Mouse (Mus musculus) embryonic facial prominence, embryonic 15.5 days (tissue): ENCODE measurements around the gene Lrrc26. TPM values are rescaled to one million over a fixed set of nuclear protein-coding genes. Genes with fewer than 3 reads are reported as not detected.
"Not testable (repeated sequence)": the region's sequence is repeated elsewhere in the genome, so short reads cannot be mapped to it uniquely, and the experiment has no call there.

Source experiments
- ATAC-seq: fragments of 200-750 bp; cut with Nextera tagmentation; 2 replicates; pipeline ENCODE4 v1.8.0; 2017; ENCODE audit warnings: low read depth, moderate TSS enrichment; ENCODE audit not compliant: insufficient number of reproducible peaks, low FRiP score, low TSS enrichment
- H3K27ac ChIP-seq: fragments of 300-500 bp; sonication (generic); replicated peaks from 2 replicates; pipeline ENCODE4 v1.5.1; 2015; ENCODE audit warnings: mild to moderate bottlenecking, inconsistent platforms
- H3K27me3 ChIP-seq: fragments of 300-500 bp; sonication (generic); 2 replicates; pipeline ENCODE4 v1.6.1; 2015; ENCODE audit warnings: inconsistent platforms
- H3K36me3 ChIP-seq: fragments of 300-500 bp; sonication (generic); 2 replicates; pipeline ENCODE4 v1.6.1; 2015; ENCODE audit warnings: mild to moderate bottlenecking, inconsistent platforms
- H3K4me1 ChIP-seq: fragments of 300-500 bp; sonication (generic); 2 replicates; pipeline ENCODE4 v1.6.1; 2015; ENCODE audit warnings: inconsistent platforms
- H3K4me2 ChIP-seq: fragments of 300-500 bp; sonication (generic); replicated peaks from 2 replicates; pipeline ENCODE4 v1.6.1; 2015; ENCODE audit warnings: mild to moderate bottlenecking, inconsistent platforms
- H3K4me3 ChIP-seq: fragments of 300-500 bp; sonication (generic); replicated peaks from 2 replicates; pipeline ENCODE4 v1.5.1; 2015; ENCODE audit warnings: mild to moderate bottlenecking, inconsistent platforms
- H3K9ac ChIP-seq: fragments of 300-500 bp; sonication (generic); 2 replicates; pipeline ENCODE4 v1.6.1; 2015; ENCODE audit warnings: inconsistent platforms
- H3K9me3 ChIP-seq: fragments of 300-500 bp; sonication (generic); replicated peaks from 2 replicates; pipeline ENCODE4 v1.6.1; 2016; ENCODE audit warnings: inconsistent platforms
- WGBS: fragments of 180-500 bp; shearing (Covaris S2); methylation state at CpG from one replicate; pipeline ENCODE4 v1.1.7; 2015; 5-methylcytosine and 5-hydroxymethylcytosine counted together
- polyA plus RNA-seq: library from polyadenylated mRNA; unstranded; fragments of >200 nt; fragmentation: Nextera tagmentation; extraction: Ambion mirVana; gene quantifications from 2 replicates; pipeline ENCODE4 v1.2.1, GENCODE M21; 2015

The Lrrc26 gene
- polyA plus RNA-seq, 1 experiment from 2014 or later: 5.2 TPM

- Histone ChIP-seq H3K4me1 (peaks cover 17% of the 10 kb centered on the region), H3K4me2 (peak overlapping the region; percentile 92)
- WGBS: 54% methylated on average over 12 of the region's 12 CpGs
Observed at GRCm38 (mm10) chr2:25256443-25257109, 33.1 kb upstream of the Lrrc26 start.

GRCm38 (mm10) chr2:25257250-25257649 is 32.5 kb upstream of the Lrrc26 start:
- not testable (repeated sequence) for ATAC-seq, H3K9me3 ChIP-seq, H3K27me3 ChIP-seq, H3K4me3 ChIP-seq, H3K4me2 ChIP-seq, H3K9ac ChIP-seq, H3K27ac ChIP-seq, H3K36me3 ChIP-seq
- peaks cover 21% of the 10 kb centered on the region for H3K4me1 ChIP-seq
- WGBS: 88% methylated on average over 5 of the region's 5 CpGs

More at GRCm38 (mm10) chr2:25256443-25257109, 33.1 kb upstream of the Lrrc26 start:
- H3K4me3 ChIP-seq: peak overlapping the region; percentile 99
- H3K27me3 ChIP-seq, H3K9ac ChIP-seq, H3K27ac ChIP-seq, H3K9me3 ChIP-seq, ATAC-seq: not testable (repeated sequence)
- H3K36me3 ChIP-seq: peaks cover 11% of the 10 kb centered on the region

GRCm38 (mm10) chr2:25258887-25259286 is 30.8 kb upstream of the Lrrc26 start:
- Histone ChIP-seq H3K4me3 (no peak overlapping the region), H3K27ac (no peak overlapping the region), H3K4me2 (no peak overlapping the region), H3K27me3 (peaks cover 8% of the 10 kb centered on the region), H3K9ac (no peak overlapping the region), H3K36me3 (no peaks in the 10 kb centered on the region), H3K9me3 (no peaks in the 10 kb centered on the region), H3K4me1 (peaks cover 32% of the 10 kb centered on the region)
- no peak for ATAC-seq
- 52% methylated on average over 2 of the region's 2 CpGs for WGBS

GRCm38 (mm10) chr2:25261870-25262269 is 27.8 kb upstream of the Lrrc26 start:
- no peak; the same call in 1 of the 2 replicates for ATAC-seq

GRCm38 (mm10) chr2:25262291-25262767 is 27.4 kb upstream of the Lrrc26 start, which contains the start of gene Tprn:
Gene Tprn, plus strand, starts transcription at chr2:25262618.
- Histone ChIP-seq H3K4me1 (peaks cover 45% of the 10 kb centered on the region), H3K4me3 (peak within 1 kb of the TSS; percentile 73), H3K27me3 (peaks cover 17% of the 10 kb centered on the region), H3K27ac (no peak within 1 kb of the TSS; the same call in 1 of the 2 replicates), H3K9ac (peak within 1 kb of the TSS; percentile 58), H3K9me3 (no peaks in the 10 kb centered on the region), H3K4me2 (peak within 1 kb of the TSS; percentile 99), H3K36me3 (no peaks in the 10 kb centered on the region)
- WGBS: 0% methylated on average over 38 of the region's 39 CpGs
- peak; percentile 98 for ATAC-seq

More at GRCm38 (mm10) chr2:25261870-25262269, 27.8 kb upstream of the Lrrc26 start:
- Histone ChIP-seq H3K36me3 (no peaks in the 10 kb centered on the region), H3K4me2 (peak overlapping the region; percentile 99), H3K27me3 (peaks cover 17% of the 10 kb centered on the region), H3K4me1 (peaks cover 40% of the 10 kb centered on the region), H3K9ac (no peak overlapping the region), H3K9me3 (no peaks in the 10 kb centered on the region), H3K27ac (no peak overlapping the region), H3K4me3 (peak overlapping the region; percentile 73)
- WGBS: 44% methylated on average over 12 of the region's 12 CpGs

- Histone ChIP-seq H3K27ac (no peak overlapping the region; the same call in 1 of the 2 replicates), H3K4me3 (peak overlapping the region; percentile 73), H3K36me3 (peaks cover under 1% of the 10 kb centered on the region; the same call in 1 of the 2 replicates), H3K27me3 (peaks cover 17% of the 10 kb centered on the region), H3K4me1 (peaks cover 46% of the 10 kb centered on the region), H3K9me3 (no peaks in the 10 kb centered on the region), H3K4me2 (peak overlapping the region; percentile 99), H3K9ac (peak overlapping the region; percentile 58)
- ATAC-seq: no peak
- WGBS: under 1% methylated on average over 82 of the region's 82 CpGs
Observed at GRCm38 (mm10) chr2:25262795-25263622, 26.7 kb upstream of the Lrrc26 start.

- peaks cover 46% of the 10 kb centered on the region for H3K4me1 ChIP-seq
- H3K9me3 ChIP-seq: no peaks in the 10 kb centered on the region
- peaks cover 8% of the 10 kb centered on the region for H3K36me3 ChIP-seq
- peaks cover 17% of the 10 kb centered on the region for H3K27me3 ChIP-seq
- peak overlapping the region; percentile 73 for H3K4me3 ChIP-seq
- ATAC-seq: no peak
- 18% methylated on average over 12 of the region's 12 CpGs for WGBS
- H3K27ac ChIP-seq: no peak overlapping the region
- H3K4me2 ChIP-seq: peak overlapping the region; percentile 99
- H3K9ac ChIP-seq: peak overlapping the region; percentile 58; the same call in 1 of the 2 replicates
Observed at GRCm38 (mm10) chr2:25263623-25264285, 26.0 kb upstream of the Lrrc26 start.

- Histone ChIP-seq H3K4me2 (peak overlapping the region; percentile 99; the same call in 1 of the 2 replicates), H3K9me3 (no peaks in the 10 kb centered on the region), H3K4me1 (peaks cover 46% of the 10 kb centered on the region), H3K9ac (no peak overlapping the region), H3K36me3 (peaks cover 13% of the 10 kb centered on the region), H3K27ac (no peak overlapping the region), H3K27me3 (peaks cover 17% of the 10 kb centered on the region), H3K4me3 (peak overlapping the region; percentile 73)
- ATAC-seq: no peak
- WGBS: 78% methylated on average over 5 of the region's 5 CpGs
Observed at GRCm38 (mm10) chr2:25264286-25264660, 25.4 kb upstream of the Lrrc26 start.

- Histone ChIP-seq H3K4me2 (no peak overlapping the region), H3K9me3 (no peaks in the 10 kb centered on the region), H3K27ac (no peak overlapping the region)
Observed at GRCm38 (mm10) chr2:25264851-25265250, 24.9 kb upstream of the Lrrc26 start.

GRCm38 (mm10) chr2:25265897-25266656 is 23.6 kb upstream of the Lrrc26 start:
- ATAC-seq: no peak
- WGBS: 67% methylated on average over 6 of the region's 6 CpGs

More at GRCm38 (mm10) chr2:25264851-25265250, 24.9 kb upstream of the Lrrc26 start:
- peaks cover 17% of the 10 kb centered on the region for H3K27me3 ChIP-seq
- H3K4me3 ChIP-seq: no peak overlapping the region
- peaks cover 46% of the 10 kb centered on the region for H3K4me1 ChIP-seq
- no peak overlapping the region for H3K9ac ChIP-seq
- no peak for ATAC-seq
- 65% methylated on average over 3 of the region's 3 CpGs for WGBS
- H3K36me3 ChIP-seq: peaks cover 19% of the 10 kb centered on the region

More at GRCm38 (mm10) chr2:25265897-25266656, 23.6 kb upstream of the Lrrc26 start:
- H3K36me3 ChIP-seq: peaks cover 30% of the 10 kb centered on the region
- H3K4me1 ChIP-seq: peaks cover 57% of the 10 kb centered on the region
- peaks cover 17% of the 10 kb centered on the region for H3K27me3 ChIP-seq
- H3K9ac ChIP-seq: no peak overlapping the region
- H3K4me2 ChIP-seq: peak overlapping the region; percentile 24; the same call in 1 of the 2 replicates
- H3K4me3 ChIP-seq: 0 out of 2 replicates have a peak overlapping the region, but pooled peaks have one; percentile 2
- H3K9me3 ChIP-seq: no peaks in the 10 kb centered on the region
- no peak overlapping the region for H3K27ac ChIP-seq
